Mouse (Mus musculus) erythroblast, embryonic 14.5 days (primary cell): ENCODE measurements around the gene Atp5d.

Experiments
- GATA1 ChIP-seq: IDR thresholded peaks from 2 replicates; pipeline ENCODE4 v1.6.1; 2012; ENCODE audit warnings: low read length, inconsistent platforms, mixed read lengths
- TAL1 ChIP-seq: IDR thresholded peaks from 3 replicates; pipeline ENCODE4 v1.6.1; 2012; ENCODE audit warnings: low read length, inconsistent platforms, mixed read lengths

- TF ChIP-seq GATA1 (no peak), TAL1 (no peak)
Observed at GRCm38 (mm10) chr10:80121639-80122038, 16.8 kb upstream of the Atp5d start.
